19 mouse cellular contexts compared by ENCODE assay signal in genomic region chrX:169923417-169923816, GRCm38 (mm10).
A peak's percentile ranks its signal among the peaks of the same experiment; 100 is the strongest.
DNase-seq lines count a peak whose midpoint lies in the region; ATAC-seq and TF ChIP-seq lines count a peak whose summit lies in the region.
"Had no signal": no experiment of that assay in that cellular context is flagged by ENCODE, and none has a peak within 500 bp of the region (broad histone marks: within the 10 kb centered on the region; RNA-seq: fewer than 3 reads in every experiment).

No protein-coding gene starts in this region.

- H3K4me2 ChIP-seq in hindbrain, embryonic 13.5 days: no peak overlapping the region
- no peak overlapping the region for H3K4me2 ChIP-seq in midbrain, embryonic 15.5 days
- no peak overlapping the region for H3K4me2 ChIP-seq in intestine, postnatal 0 days (replicated peaks; ENCODE audit: low read depth)
- H3K4me2 ChIP-seq: heart, embryonic 13.5 days; stomach, embryonic 15.5 days had no signal

- 38% methylated on average over 1 of the region's 1 CpGs for WGBS in hindbrain, embryonic 13.5 days
- WGBS in hindbrain, embryonic 10.5 days: 55% methylated on average over 1 of the region's 1 CpGs
- WGBS in midbrain, embryonic 15.5 days: 23% methylated on average over 1 of the region's 1 CpGs
- 61% methylated on average over 1 of the region's 1 CpGs for WGBS in intestine, postnatal 0 days

- peaks cover 45% of the 10 kb centered on the region; the same call in 1 of the 2 replicates for H3K27me3 ChIP-seq in hindbrain, embryonic 13.5 days
- H3K27me3 ChIP-seq in hindbrain, embryonic 10.5 days (ENCODE audit: insufficient read depth, poor library complexity, severe bottlenecking): peaks cover 52% of the 10 kb centered on the region
- H3K27me3 ChIP-seq in midbrain, embryonic 15.5 days (replicated peaks): no peaks in the 10 kb centered on the region
- no peaks in the 10 kb centered on the region for H3K27me3 ChIP-seq in intestine, postnatal 0 days (replicated peaks; ENCODE audit: control insufficient read depth, insufficient read depth, low read length)
- H3K27me3 ChIP-seq: stomach, embryonic 15.5 days had no signal

- H3K9me3 ChIP-seq in hindbrain, embryonic 13.5 days: no peaks in the 10 kb centered on the region
- no peaks in the 10 kb centered on the region for H3K9me3 ChIP-seq in hindbrain, embryonic 10.5 days
- H3K9me3 ChIP-seq in midbrain, embryonic 15.5 days: no peaks in the 10 kb centered on the region
- H3K9me3 ChIP-seq in intestine, postnatal 0 days (ENCODE audit: control insufficient read depth): no peaks in the 10 kb centered on the region
- H3K9me3 ChIP-seq: heart, embryonic 13.5 days; stomach, embryonic 15.5 days had no signal

- H3K36me3 ChIP-seq in hindbrain, embryonic 13.5 days: no peaks in the 10 kb centered on the region
- H3K36me3 ChIP-seq in hindbrain, embryonic 10.5 days: peaks cover 8% of the 10 kb centered on the region
- H3K36me3 ChIP-seq in midbrain, embryonic 15.5 days (replicated peaks): no peaks in the 10 kb centered on the region
- no peaks in the 10 kb centered on the region for H3K36me3 ChIP-seq in intestine, postnatal 0 days (ENCODE audit: control insufficient read depth, insufficient read depth)
- H3K36me3 ChIP-seq: stomach, embryonic 15.5 days had no signal

- peak overlapping the region; percentile 52; the same call in 1 of the 2 replicates for H3K27ac ChIP-seq in hindbrain, embryonic 13.5 days
- H3K27ac ChIP-seq in hindbrain, embryonic 10.5 days: no peak overlapping the region
- peak overlapping the region; percentile 15; the same call in 1 of the 2 replicates for H3K27ac ChIP-seq in midbrain, embryonic 15.5 days
- H3K27ac ChIP-seq in intestine, postnatal 0 days (ENCODE audit: low read depth, low read length): no peak overlapping the region
- H3K27ac ChIP-seq: gastrocnemius, adult 2 months; heart, embryonic 13.5 days; stomach, embryonic 15.5 days had no signal

- no peak overlapping the region for H3K9ac ChIP-seq in hindbrain, embryonic 13.5 days
- no peak overlapping the region for H3K9ac ChIP-seq in midbrain, embryonic 15.5 days
- no peak overlapping the region for H3K9ac ChIP-seq in intestine, postnatal 0 days (ENCODE audit: low read depth, low read length)
- H3K9ac ChIP-seq: heart, embryonic 13.5 days; liver, postnatal 0 days; stomach, embryonic 15.5 days had no signal

- peaks cover 11% of the 10 kb centered on the region for H3K4me1 ChIP-seq in hindbrain, embryonic 13.5 days (replicated peaks)
- H3K4me1 ChIP-seq in hindbrain, embryonic 10.5 days (replicated peaks): peaks cover 25% of the 10 kb centered on the region
- H3K4me1 ChIP-seq in midbrain, embryonic 15.5 days: peaks cover 7% of the 10 kb centered on the region; the same call in 1 of the 2 replicates
- H3K4me1 ChIP-seq in intestine, postnatal 0 days (replicated peaks; ENCODE audit: control insufficient read depth, insufficient read depth, low read length): no peaks in the 10 kb centered on the region; the same call in 1 of the 2 replicates
- H3K4me1 ChIP-seq: stomach, embryonic 15.5 days had no signal

- ATAC-seq in hindbrain, embryonic 13.5 days (ENCODE audit: low FRiP score): no peak
- peak; percentile 62 for ATAC-seq in CD4-positive, CD25-positive, alpha-beta regulatory T cell, adult 4 months
- ATAC-seq in midbrain, embryonic 15.5 days (replicated peaks): peak; percentile 46; the same call in 1 of the 2 replicates
- ATAC-seq in intestine, postnatal 0 days: no peak
- ATAC-seq: liver, postnatal 0 days had no signal

- DNase-seq in hindbrain, embryonic 10.5 days (ENCODE audit: low spot score): no peak
- DNase-seq in brain, embryonic 14.5 days (ENCODE audit: low read depth): peak; percentile 55
- DNase-seq in heart, adult 11 months: no peak
- DNase-seq: adrenal gland, postnatal 25 days; cerebellum, adult 8-10 months; gastrocnemius, adult 2 months; heart, postnatal 4 days; kidney, adult 2 months; kidney, postnatal 14 days; liver; liver, postnatal 0 days; lung, postnatal 14 days; thymus, adult 2 months had no signal

- no peak for TF ChIP-seq POLR2A in brain, embryonic 14.5 days (IDR thresholded peaks at IDR 0.05; ENCODE audit: borderline replicate concordance, extremely low read depth, insufficient read depth, insufficient read length, poor library complexity, severe bottlenecking)

- no peak overlapping the region for H3K4me3 ChIP-seq in hindbrain, embryonic 13.5 days
- H3K4me3 ChIP-seq in hindbrain, embryonic 10.5 days: no peak overlapping the region
- no peak overlapping the region for H3K4me3 ChIP-seq in midbrain, embryonic 15.5 days
- no peak overlapping the region for H3K4me3 ChIP-seq in intestine, postnatal 0 days (ENCODE audit: low read depth, low read length)
- H3K4me3 ChIP-seq: gastrocnemius, adult 2 months; heart, embryonic 13.5 days; stomach, embryonic 15.5 days had no signal

- TF ChIP-seq CTCF in brain, embryonic 14.5 days (IDR thresholded peaks at IDR 0.05; ENCODE audit: borderline replicate concordance, extremely low read depth, insufficient read depth, insufficient read length): no peak
- TF ChIP-seq CTCF in intestine, postnatal 0 days (IDR thresholded peaks at IDR 0.05; ENCODE audit: low read depth): no peak

Comparison
In these comparisons a context has a peak if more than half of its experiments do, and no peak if none do; other contexts are left out.
1. H3K27ac ChIP-seq: peak in hindbrain, embryonic 13.5 days (single experiment) and midbrain, embryonic 15.5 days (single experiment); none in hindbrain, embryonic 10.5 days (single experiment) and intestine, postnatal 0 days (single experiment).
2. ATAC-seq: peak in CD4-positive, CD25-positive, alpha-beta regulatory T cell, adult 4 months (single experiment) and midbrain, embryonic 15.5 days (single experiment); none in hindbrain, embryonic 13.5 days (single experiment) and intestine, postnatal 0 days (single experiment).